Mouse (Mus musculus) cerebellum, adult 9-10 months (tissue): ENCODE measurements around the gene S100a16.

Experiments used
- DNase-seq: peaks from one replicate; pipeline ENCODE4 v3.0.0; 2022

Gene S100a16

DNA sequence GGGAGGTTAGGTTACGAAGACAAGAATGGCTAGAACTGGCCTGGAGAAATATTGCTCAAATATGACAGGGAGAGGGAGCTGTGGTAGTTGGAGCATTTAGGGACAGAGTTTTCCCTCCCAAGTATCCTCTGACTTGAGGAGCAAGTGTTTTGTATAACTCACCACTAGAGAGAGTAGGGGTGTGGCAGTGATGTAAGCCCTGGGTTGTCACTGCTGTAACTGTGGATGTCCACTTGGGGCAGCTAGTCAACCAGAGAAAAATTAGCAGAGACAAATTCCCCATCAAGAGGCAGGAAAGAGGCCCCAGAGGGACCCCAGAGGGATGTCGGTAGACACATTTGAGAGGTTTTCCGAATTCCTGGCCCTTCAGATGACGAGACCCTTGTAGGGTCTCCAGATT lies 11.6 kb upstream of the S100a16 start:
- DNase-seq: no peak

DNA sequence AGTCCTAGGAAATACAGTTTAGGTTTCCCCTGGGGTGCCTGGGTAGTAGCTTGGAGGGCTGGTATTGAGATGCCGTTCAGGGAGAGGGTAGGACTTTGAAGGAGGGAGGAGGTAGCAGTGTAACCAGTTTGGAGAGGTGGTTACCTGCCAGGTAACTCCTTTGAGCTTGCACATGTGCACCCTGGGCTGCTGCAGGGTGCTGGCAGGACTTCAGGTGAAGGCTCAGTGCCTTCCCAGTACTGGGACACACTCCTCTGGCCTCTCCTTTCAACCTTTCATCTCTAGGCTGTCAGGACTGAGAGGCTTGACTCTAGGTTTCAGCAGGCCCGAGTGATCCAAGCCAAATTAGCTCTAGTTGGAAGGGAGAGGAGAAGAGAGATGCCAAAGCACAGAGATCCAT lies 11.0 kb upstream of the S100a16 start:
- DNase-seq: no peak

DNA sequence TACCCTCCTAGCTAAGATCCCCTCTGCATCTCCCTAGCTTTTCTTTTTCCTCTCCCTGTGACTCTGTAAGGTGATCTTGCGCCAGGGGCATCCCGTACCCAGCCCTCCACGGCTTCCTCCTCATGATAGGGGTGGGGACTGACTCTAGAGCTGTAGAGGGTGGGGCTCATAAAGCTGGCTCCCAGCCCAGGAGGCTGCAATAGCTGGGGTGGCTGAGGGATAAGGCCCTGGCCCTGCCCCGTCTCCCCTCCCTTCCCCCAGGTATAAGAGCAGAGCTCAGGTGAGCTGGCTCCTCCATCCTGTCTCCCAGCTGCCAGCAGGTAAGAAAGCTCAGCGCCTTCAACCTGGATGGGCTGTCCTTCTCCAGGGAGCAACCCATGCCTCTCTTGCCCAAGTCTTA lies 10.5 kb upstream of the S100a16 start, which contains the start of gene S100a14:
Gene S100a14, plus strand, starts transcription at position 277 of the 400 bp plus-strand sequence.
- DNase-seq: no peak

DNA sequence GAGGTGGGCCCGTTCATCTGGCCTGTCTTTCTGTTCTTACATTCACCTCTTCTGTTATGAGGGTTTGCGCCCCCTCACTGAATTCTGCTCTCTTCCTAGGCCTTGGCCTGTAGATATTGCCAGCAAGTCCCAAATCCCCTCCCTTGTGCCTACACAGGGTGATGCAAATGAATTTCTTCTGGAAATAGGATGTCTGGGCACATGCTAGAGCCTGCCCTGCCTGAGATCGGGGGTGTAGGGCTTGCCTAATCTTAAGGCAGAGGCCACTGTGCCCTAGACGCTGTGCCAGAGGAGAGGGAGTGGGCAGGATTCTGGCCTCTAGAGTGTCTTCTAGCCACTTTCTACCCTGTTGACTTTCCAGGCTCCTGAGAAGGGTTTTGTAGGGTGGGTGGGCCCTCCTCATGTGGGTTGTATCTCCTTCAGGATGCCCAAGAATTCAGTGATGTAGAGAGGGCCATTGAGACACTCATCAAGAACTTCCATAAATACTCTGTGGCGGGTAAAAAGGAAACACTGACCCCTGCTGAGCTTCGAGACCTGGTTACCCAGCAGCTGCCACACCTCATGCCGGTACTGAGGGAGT lies 9.7 kb upstream of the S100a16 start:
- no peak for DNase-seq

DNA sequence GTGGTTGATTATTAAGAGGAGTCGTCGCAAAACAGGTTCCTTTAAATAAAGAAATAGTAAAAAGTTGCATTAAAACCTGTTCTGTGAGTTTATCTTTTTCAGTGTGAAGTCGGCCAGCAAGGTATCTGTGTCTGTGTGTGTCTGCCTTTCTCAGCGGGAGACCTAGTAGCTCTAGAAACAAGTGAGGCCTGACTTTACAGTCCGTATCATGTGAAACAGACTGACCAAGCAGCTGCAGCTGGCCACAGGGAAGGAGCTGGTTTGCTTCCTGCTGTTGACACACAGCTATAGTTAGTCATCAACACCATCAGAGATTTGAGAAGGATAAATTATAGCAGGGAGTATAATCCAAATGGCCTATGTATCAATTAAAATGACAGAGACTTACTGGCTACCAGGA lies 5.3 kb upstream of the S100a16 start:
- no peak for DNase-seq

DNA sequence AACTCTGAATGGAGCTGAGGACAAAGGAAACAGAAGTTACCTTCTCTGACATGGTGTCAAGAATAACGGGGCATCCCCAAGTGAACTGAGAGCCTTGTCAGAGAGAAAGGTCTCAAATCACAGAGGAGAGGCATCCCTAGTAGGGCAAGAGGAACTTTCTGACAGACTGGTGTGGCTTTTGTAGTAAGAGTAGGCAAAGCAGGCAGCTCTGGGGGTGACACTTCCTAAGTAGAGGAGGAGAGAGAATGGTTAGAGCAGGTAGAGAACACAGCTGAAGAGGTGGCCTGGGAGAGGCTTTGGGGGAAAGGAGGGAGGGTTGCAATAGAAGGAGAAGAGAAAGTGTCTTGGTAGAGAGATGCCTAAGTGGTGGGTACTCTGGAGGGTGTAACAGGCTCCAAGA lies 1.6 kb upstream of the S100a16 start:
- no peak for DNase-seq

DNA sequence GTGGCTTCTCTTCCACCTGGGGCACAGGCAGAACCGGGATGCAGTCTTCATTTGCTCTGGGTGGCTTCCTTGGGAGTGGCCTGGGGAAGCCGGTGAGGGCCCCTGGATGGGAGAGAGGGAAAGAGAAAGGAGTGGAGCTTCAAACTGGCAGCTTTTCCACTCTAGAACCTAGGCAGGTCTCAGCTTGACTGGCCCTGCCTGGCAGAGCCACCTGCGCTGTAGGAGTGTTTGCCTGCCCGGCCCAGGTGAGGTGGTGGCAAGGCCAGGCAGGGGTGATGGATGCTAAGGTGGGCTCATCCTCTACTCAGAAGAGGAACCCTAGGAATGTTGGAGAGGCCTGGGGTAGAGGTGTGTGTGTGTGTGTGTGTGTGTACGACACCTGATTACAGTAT lies 847 bp downstream of the S100a16 start:
- DNase-seq: no peak

DNA sequence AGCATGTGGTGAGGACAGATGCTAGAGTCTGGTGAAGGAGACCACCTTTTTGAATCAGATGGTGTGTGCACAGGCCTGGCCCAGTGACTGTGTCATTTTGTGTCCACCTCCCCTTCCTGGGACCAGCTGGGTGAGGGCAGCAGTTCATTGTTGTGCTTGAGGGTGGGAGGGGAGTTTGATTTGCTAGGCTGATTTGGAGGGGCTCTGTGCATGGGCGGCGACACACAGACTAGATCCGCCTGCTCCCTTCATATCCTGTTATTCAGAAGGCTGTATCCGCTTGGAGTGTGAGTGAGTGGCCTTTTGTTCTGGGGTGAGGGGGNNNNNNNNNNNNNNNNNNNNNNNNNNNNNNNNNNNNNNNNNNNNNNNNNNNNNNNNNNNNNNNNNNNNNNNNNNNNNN lies 3.9 kb downstream of the S100a16 start:
- peak; percentile 32 for DNase-seq

DNA sequence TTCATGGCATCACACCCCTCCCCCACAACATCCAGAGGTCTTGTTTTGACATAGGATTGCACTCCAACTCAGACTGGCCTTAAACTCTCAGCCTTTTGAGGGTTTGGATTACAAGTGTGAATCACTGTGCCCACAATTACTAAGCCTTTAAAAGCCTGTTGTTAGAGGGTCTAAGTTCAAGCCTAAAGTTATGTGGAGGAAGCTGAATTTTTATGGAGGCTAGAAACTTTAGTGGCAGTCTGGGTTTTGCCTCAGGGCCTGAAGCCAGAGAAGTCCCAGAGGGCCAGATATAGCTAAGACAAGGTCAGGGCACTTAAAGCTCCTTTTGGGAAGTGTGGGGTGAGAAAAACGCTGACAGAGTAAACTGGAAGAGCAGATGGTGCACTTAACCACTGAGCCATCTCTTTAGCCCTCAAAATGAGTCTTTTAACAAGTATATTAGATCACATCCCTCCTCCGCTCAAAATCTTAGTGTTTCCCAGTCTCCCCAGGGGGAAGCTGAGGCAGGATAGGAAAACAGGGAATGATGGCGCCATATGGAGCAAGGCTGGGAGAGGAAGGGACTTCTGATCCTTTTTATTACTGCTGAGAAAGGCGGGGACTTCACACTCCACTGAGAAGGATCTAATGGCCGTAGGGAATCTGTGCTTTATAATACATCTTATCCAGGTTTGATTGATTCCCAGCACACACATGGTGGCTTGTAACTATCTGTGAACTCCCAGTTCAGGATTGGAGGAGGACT lies 12.8 kb downstream of the S100a16 start:
- DNase-seq: no peak

DNA sequence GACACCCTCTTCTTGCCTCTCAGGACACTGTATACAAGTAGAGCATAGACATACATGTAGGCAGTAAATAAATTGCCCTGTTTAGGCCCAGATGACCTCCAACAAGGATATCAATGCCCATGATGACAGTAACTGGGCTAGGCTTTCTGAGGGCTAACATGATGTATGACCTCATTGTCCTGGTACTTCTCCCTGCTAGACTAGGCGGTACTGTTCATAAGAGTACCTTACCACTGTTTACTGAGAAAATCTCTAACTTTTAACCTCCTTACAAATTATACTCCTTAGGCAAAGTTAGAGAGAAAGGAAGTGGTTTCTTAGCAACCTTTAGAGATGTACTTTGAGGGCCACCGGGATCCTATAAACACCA lies 13.4 kb downstream of the S100a16 start:
- no peak for DNase-seq

DNA sequence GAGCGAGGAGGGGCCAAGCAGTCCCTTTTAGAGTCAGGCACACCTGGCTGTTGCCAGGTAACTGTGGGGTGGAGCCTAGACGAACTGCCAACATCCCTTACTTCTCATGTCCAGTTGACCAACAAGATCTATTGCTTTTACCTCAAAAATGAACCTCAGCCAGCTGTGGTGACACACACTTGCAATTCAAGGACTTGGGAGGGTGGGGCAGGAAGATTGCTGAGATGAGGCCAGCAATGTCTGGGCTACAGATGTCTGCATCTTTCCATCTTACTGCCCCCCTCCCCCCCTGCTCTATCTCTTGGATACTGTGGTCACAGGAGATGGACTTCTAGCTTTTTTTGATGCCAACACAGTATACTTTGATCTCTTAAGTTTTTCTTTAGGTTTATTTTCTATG lies 15.2 kb downstream of the S100a16 start:
- DNase-seq: no peak

DNA sequence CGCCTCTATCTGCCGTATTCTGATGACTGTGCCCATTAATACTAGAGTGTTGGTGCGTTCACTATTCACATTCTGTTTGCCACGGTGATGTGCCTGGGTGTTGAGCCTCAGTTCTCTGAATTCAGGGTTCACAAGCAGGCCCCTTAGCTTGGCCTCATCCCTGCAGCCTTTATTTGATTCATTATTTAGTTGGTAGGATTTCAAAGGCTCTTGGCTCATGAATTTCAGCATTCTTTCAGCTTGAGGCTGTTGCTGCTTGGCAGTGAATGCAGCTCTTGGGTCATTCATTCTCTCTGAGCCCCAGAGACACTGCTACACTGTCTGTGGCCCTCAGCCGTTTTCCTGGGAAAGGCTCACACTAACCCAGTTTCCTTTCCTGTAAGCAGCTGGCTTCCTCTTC lies 18.9 kb downstream of the S100a16 start:
- DNase-seq: peak; percentile 26

DNA sequence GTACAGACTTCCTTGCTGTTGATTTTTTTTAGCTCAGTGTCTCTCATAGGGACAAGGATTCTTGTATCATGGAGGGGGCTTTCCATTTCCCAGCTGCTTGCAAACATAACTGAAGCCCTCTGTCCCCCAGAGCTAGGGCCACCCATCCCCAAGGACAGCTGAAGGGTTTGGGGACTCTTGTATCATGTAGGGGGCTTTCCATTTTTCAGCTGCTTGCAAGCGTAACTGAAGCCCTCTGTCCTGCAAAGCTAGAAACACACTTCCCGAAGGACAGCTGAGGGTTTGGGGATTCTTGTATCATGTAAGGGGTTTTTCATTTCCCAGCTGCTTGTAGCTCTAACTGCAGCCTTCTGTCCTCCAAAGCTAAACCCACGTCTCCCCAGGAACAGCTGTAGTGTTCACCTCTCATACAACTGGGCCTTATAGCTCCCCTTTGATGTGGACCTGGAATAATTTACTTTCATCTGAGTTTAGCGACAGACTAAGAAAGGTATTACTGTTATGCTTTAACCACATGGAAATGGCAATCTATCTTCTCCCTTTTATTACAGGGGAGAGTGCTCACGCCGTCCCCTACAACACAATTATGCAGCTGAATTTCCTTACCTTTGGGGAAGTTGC lies 23.1 kb downstream of the S100a16 start, which contains the start of gene S100a3:
Gene S100a3, plus strand, starts transcription at position 571 of the 621 bp plus-strand sequence.
- DNase-seq: no peak

DNA sequence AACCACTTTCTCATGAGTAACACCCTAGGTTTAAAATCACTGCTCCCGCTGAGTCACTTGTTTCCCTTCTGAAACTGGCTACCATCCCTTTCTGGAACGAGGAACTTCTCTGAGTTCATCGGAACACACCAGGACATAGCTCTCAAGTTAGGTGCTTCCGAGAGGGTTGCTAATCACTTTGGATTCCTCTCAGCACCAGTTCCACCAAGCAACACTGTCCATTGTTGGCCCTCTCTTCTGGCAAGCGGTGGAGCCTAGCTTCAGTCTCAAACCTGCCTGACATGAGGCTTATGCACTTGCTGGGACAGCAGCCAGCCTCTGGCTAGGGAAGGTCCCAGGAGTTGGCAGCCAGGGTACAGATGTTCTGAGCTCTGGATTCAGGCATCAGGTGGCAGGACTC lies 37.6 kb downstream of the S100a16 start:
- no peak for DNase-seq

DNA sequence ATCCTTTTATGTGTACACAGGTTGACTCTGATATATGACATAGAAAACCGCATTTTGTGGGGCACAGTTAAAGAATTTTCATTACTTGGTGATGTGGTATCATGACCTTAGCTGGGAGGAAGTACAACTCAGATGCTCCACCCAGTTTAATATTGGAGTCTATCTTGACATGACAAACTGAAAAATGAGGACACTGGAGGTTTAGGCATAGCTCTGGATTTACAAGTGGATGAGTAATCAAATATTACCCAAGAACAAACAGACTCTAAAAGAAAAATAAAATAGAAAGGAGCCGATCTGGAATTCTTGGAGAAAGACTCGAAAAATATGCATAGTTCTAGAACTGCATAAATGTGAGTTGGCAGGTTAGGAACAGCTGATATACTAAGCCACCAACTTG lies 38.3 kb downstream of the S100a16 start:
- DNase-seq: no peak

DNA sequence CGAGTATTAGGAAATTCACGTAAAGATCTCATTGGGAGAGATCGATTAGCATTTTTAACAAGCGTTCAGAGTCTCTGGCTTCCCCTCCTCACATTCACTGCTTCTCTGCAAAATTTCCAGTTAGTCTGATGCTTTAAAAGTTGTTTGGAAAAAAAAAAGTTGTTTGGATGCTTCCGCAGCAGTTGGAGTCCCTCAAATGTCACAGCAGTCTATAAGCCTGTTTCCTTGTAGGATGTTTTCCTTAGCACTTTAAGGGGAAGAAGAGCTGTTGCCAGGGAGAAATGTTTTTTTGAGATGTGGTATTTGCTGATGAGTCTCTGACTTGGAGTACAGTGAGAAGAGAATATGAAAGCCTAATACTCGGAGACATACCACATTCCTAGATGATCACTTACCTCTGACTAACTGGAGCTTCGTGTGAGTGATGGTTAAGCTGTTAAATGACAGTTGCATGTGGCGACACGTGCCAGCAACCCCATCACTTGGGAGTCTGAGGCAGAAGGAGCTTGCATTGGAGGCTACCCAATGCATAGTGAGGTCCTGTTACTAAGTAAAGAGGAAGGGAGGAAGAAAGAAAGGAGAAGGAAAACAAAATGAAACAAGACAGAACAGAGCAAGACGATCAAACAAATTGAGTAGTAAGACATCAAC lies 39.4 kb downstream of the S100a16 start:
- no peak for DNase-seq

DNA sequence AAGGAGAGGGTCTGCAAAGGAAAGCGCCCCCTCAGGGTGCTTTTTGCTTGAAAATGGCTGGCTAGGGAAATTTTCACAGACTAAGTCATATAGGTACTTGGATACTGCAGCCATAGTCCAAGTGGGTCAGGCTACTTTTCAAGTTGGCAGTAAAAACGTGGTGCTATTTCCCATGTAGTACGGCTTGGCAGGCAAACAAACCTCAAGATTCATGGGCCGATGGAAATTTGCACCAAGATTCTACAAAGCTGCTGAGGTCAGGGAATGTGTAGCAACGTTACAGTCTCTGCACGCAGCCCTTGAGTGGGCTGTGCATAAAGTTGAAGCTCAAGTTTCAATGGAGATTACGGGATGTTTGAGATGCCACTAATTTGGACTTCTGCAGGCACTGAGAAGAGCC lies 42.4 kb downstream of the S100a16 start:
- DNase-seq: no peak

DNA sequence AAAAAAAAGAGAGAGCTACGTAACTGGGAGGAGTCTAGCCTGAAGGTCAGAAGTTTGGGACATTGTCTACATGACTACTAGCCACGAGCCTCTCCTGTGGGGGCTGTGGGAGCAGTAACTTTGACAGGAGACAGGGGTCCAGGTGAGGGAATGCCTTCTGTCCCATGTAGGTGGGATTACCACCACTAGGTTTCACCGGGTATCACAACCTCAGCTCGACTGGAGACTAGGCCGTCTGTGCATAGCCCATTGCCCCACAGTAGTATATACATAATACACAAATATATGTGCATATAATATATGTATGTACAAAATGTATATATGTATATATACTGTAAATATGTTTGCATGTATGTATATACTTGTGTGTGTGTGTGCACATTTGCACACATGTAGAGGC lies 44.1 kb downstream of the S100a16 start:
- no peak for DNase-seq

DNA sequence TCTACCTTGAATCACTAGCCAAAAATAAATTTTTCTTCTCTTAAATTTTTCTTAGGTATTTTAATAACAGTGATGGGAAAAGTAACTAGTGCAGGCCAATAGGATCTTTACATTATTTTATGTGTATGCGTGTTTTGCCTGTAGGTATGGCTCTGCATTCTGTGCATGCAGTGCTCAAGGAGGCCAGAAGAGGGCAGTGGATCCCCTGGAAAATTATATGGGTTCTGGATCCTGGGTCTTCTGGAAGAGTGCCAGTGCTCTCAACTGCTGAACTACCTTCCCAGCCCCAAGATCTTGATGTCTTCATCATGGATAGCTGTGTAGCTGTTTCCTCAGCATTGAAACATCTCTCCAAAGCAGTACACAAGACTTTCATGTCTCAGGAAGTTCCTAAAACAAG lies 45.1 kb downstream of the S100a16 start:
- DNase-seq: no peak

DNA sequence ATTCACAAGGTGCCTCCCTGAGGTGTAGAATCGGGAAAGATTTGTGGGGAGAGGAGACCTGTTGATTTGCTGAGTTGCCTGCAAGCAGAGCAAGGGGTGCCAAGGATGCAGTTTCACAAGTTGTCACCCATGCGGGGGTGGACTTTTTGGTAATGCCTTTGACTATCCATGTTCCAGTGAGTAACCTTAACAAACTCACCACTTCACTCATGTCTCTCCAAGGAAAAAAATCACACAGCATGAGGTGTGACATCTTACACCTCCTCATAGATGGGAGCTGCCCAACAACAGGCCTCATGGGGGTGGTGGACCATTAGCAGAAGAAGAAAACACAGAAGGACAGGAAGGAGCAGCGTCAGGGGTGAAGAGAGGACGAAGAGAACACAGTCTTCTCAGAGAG lies 45.5 kb downstream of the S100a16 start:
- no peak for DNase-seq

DNA sequence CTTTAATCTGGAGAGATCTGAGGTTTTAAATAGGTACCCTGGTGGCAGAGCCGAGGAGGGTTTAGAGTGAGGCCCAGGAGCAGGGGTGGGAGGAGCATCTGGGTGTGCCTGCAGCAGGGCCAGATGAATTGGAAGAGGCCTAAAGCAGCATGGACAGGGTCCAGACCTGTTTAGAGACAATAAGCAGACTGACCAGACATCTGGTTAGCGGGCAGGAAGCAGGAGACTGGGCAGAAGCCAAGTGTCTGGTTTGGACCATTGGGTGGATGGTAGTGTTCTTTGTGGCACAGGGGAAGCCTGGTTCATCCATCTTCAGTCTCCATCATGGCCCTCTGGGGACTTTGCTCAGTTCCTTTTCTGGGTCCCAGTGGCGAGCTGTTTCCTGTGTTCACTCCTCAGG lies 46.8 kb downstream of the S100a16 start:
- no peak for DNase-seq

DNA sequence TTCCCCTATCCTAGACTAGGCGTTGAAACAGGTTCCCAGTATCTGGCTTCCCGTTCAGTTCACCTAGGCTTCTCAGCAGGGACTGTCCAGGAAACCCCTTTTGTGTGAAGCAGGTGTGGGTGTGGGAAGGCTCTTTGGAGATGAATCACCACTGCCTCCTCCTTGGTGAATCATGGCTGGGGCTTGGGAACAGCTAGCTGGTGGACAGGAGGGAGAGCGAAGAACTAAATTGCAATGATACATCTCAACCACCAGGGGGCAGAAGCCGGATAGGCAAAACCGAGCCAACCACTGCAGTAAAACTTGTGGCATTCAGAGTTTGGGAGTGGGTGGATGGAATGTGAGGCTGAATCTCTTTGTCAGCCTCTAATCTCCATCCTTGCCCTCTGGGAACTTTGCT lies 48.5 kb downstream of the S100a16 start:
- peak; percentile 29 for DNase-seq

DNA sequence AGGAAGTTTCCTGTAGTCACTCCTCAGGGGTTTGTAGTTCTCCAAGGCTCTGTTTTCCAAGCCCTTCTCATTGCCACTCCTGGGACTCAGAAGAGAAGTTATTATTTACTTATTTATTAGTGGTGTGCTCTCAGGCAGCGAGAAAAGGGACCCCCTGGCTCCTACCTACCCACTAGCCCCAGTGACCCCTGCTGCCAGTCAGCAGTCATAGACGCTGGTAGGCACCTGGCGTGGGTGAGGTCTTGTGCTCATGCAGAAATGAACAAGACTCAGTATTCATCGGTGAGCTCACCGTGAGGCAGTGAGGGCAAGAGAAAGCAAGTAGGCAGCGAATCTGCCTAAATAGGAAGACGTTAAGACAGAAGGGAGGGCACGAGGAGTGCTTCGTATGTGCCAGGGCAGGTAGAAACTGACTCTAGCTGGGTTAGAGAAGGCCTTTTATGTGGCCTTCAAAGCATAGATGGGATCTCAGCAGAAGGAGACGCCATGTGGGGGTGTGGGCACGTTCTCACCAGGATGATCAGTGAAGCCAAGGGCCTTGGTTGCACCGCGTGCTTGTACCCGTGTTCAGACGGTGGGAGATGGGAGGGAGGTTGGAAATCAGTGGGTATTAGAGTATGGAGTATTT lies 49.1 kb downstream of the S100a16 start:
- DNase-seq: no peak

DNA sequence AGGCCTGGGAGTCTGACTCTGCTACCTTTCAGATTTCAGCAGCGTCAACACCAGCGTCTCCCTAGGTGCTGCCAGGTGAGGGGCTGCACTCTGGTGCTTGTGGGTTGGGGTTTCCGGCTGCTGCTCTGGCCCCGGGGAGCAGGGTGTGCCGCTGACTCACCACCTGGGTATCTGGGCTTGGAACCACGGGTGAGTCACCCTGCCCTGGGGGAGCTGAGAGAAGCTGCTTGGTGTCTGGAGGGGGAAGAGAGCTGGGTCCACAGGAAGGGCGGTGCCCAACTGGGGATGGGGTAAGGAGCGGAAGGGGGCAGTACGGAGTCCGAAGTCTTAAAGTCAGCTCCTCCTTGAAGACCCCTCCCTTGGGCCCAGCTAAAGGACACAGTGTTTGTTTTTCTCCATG lies 49.9 kb downstream of the S100a16 start:
- DNase-seq: no peak
